Mouse (Mus musculus) midbrain, embryonic 11.5 days (tissue): ENCODE measurements around the gene Upf2. TPM values are rescaled to one million over a fixed set of nuclear protein-coding genes. Genes with fewer than 3 reads are reported as not detected.
"Not testable (repeated sequence)": the region's sequence is repeated elsewhere in the genome, so short reads cannot be mapped to it uniquely, and the experiment has no call there.

Source experiments
- ATAC-seq: fragments of 200-750 bp; cut with Nextera tagmentation; 2 replicates; pipeline ENCODE4 v1.8.0; 2017; ENCODE audit warnings: moderate TSS enrichment, moderate library complexity; ENCODE audit not compliant: low FRiP score
- DNase-seq: peaks from one replicate; pipeline ENCODE4 v3.0.0; 2015; ENCODE audit warnings: low spot score; ENCODE audit errors: missing footprints
- H3K27ac ChIP-seq: fragments of 300-500 bp; sonication (generic); 2 replicates; pipeline ENCODE4 v1.5.1; 2014; ENCODE audit warnings: low read depth, low read length
- H3K27me3 ChIP-seq: fragments of 300-500 bp; sonication (generic); 2 replicates; pipeline ENCODE4 v1.6.1; 2014; ENCODE audit warnings: mild to moderate bottlenecking, low read length, moderate library complexity, mixed read lengths; ENCODE audit not compliant: control insufficient read depth, insufficient read depth
- H3K36me3 ChIP-seq: fragments of 300-500 bp; sonication (generic); 2 replicates; pipeline ENCODE4 v1.6.1; 2014; ENCODE audit warnings: mild to moderate bottlenecking, low read length, moderate library complexity, mixed read lengths; ENCODE audit not compliant: control insufficient read depth, insufficient read depth
- H3K4me1 ChIP-seq: fragments of 300-500 bp; sonication (generic); 2 replicates; pipeline ENCODE4 v1.6.1; 2014; ENCODE audit warnings: low read length; ENCODE audit not compliant: control insufficient read depth, insufficient read depth
- H3K4me2 ChIP-seq: fragments of 300-500 bp; sonication (generic); 2 replicates; pipeline ENCODE4 v1.6.1; 2014; ENCODE audit warnings: mild to moderate bottlenecking, moderate library complexity
- H3K4me3 ChIP-seq: fragments of 300-500 bp; sonication (generic); 2 replicates; pipeline ENCODE4 v1.5.1; 2014; ENCODE audit warnings: low read depth, low read length
- H3K9ac ChIP-seq: fragments of 300-500 bp; sonication (generic); 2 replicates; pipeline ENCODE4 v1.6.1; 2014; ENCODE audit warnings: low read length
- H3K9me3 ChIP-seq: fragments of 300-500 bp; sonication (generic); 2 replicates; pipeline ENCODE4 v1.6.1; 2016; ENCODE audit warnings: low read length; ENCODE audit not compliant: control insufficient read depth
- WGBS: fragments of 180-500 bp; shearing (Covaris S2); extraction: QIAGEN DNeasy Blood & Tissue Kit; methylation state at CpG from one replicate; pipeline ENCODE4 v1.1.7; 2014; 5-methylcytosine and 5-hydroxymethylcytosine counted together
- polyA plus RNA-seq: library from polyadenylated mRNA; unstranded; fragments of >200 nt; fragmentation: Nextera tagmentation; extraction: Ambion mirVana; gene quantifications from 2 replicates; pipeline ENCODE4 v1.2.1, GENCODE M21; 2014

Upf2 gene
- polyA plus RNA-seq, 1 experiment from 2014 or later: 13.2 TPM

DNA sequence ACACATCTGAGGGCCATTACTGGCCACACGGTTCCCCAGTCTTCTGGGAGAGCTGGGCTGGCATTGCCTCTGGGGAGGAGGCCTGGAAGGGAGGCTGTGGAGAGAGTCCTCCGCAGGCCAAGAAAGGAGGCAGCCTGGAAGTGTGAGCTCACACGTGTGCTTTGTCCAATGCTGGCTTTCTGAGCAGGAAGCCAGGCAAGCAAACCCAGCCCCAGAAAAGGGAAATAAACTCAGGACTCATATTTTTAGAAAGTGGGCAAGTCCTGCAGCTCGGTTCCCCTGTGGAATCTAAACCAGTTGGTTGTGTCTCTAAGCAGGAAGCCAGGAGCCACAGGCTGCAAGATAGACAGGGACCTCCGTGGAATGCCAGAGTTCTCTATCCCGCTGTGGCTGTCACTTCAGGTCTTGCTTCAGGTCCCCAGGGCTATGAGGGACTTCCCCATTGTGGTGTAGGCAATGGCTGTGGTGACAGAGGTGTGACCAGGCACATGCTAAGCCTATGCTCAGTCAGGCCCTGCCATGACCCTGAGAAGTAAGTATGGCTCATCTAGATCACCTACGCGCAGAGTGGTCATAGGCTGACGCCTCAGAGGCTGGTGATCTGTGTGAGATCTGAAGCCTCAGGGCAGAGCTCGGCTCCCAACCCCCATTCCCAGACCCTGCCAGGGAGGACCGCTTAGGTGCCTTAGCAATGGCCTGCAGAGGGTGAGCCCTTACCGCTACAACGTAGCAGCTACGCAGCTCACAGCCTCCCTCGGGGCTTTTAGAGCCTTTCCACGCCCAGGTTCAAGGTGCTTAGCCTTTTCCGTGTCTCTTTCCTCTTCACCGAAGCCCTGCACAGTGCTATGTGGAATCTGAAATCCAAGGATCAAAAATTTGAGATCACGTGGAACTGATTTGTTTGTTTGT, 134.6 kb downstream of the Upf2 start:
- ATAC-seq (no peak), DNase-seq (no peak)
- H3K9ac ChIP-seq: no peak overlapping the region

DNA sequence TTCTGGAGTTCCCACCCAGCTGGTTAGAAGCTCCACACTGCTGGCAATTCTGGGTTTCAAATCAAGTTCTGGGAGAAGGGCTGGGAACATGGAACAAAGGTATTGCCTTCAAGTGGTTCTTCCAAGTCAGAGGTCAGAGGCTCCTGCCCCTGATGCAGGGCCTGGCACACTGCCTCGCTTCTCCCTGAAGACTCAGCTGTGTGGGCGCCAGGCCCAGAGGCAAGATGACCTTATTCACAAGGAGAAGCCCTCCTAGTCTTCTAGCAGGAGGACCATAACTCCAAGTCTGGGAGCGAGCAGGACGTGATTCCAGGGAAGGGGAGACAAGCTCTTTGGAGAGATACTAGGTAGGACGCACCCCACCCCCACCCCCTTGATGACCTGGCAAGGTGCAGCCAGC, 135.9 kb downstream of the Upf2 start:
- DNase-seq (no peak), ATAC-seq (no peak)
- Histone ChIP-seq H3K9me3 (no peaks in the 10 kb centered on the region), H3K4me1 (no peaks in the 10 kb centered on the region), H3K27ac (no peak overlapping the region), H3K4me3 (no peak overlapping the region), H3K36me3 (no peaks in the 10 kb centered on the region), H3K4me2 (no peak overlapping the region), H3K27me3 (no peaks in the 10 kb centered on the region), H3K9ac (no peak overlapping the region)
- WGBS: 90% methylated on average over 5 of the region's 5 CpGs

More for the DNA sequence above, 134.6 kb downstream of the Upf2 start:
- Histone ChIP-seq H3K27ac (no peak overlapping the region), H3K36me3 (no peaks in the 10 kb centered on the region), H3K4me1 (no peaks in the 10 kb centered on the region), H3K9me3 (no peaks in the 10 kb centered on the region), H3K4me3 (no peak overlapping the region), H3K4me2 (no peak overlapping the region), H3K27me3 (no peaks in the 10 kb centered on the region)
- WGBS: 82% methylated on average over 19 of the region's 19 CpGs

DNA sequence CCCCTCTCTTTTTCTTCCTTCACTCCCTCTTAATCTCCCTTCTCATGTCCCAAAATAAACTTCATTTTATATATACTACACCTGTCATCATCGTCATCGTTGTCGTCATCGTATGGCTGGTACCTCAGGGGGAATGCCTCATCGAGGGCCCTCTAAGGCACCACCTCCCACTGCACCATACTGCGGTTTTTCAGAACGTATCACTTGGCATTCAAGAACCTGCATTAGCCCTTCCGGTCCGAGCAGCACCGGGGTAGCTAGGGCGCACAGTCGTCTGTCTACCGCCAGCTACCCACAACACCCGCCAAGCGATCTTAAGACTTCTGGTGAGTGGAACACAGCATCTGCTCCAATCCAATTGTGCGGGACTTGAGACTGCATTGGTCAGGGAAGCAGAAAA, 138.7 kb downstream of the Upf2 start:
- H3K4me3 ChIP-seq, H3K27ac ChIP-seq, H3K36me3 ChIP-seq, H3K4me2 ChIP-seq, H3K27me3 ChIP-seq, H3K9ac ChIP-seq, H3K4me1 ChIP-seq, H3K9me3 ChIP-seq, ATAC-seq, DNase-seq: not testable (repeated sequence)
- WGBS: 88% methylated on average over 16 of the region's 16 CpGs

DNA sequence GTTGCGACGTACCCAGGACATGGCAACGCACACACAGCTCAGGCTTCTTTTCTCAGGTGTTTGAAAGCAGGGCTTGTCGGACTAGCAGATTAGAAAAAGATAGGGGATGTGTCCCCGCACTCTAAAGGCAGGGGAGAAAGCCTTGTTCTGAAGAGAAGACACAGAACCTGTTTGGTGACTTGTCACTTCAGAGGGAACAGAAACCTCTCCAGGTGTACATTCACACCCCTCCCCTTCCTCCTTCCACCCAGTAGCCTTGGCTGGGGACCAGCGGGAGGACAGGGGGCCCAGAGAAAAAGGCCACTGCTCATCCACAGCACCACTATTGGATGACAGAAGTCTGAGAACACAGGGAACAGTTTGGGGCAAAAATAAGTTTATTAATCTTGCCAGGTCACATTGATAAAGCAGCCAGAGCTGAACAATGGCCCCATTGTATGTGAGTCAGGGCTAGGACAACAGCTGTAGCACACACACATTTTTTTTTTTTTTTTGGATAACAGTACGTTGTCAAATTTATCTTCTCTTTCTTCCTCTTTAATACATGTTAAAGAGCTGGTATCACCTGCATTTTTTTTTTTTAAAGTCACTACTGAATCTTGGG, 145.9 kb downstream of the Upf2 start:
- H3K27ac ChIP-seq: no peak overlapping the region
- no peak for DNase-seq
- no peak overlapping the region for H3K9ac ChIP-seq
- no peaks in the 10 kb centered on the region for H3K9me3 ChIP-seq
- no peak overlapping the region for H3K4me2 ChIP-seq
- H3K4me3 ChIP-seq: no peak overlapping the region
- peaks cover 12% of the 10 kb centered on the region for H3K27me3 ChIP-seq
- no peak for ATAC-seq
- no peaks in the 10 kb centered on the region for H3K36me3 ChIP-seq
- peaks cover 5% of the 10 kb centered on the region for H3K4me1 ChIP-seq
- 79% methylated on average over 7 of the region's 7 CpGs for WGBS

DNA sequence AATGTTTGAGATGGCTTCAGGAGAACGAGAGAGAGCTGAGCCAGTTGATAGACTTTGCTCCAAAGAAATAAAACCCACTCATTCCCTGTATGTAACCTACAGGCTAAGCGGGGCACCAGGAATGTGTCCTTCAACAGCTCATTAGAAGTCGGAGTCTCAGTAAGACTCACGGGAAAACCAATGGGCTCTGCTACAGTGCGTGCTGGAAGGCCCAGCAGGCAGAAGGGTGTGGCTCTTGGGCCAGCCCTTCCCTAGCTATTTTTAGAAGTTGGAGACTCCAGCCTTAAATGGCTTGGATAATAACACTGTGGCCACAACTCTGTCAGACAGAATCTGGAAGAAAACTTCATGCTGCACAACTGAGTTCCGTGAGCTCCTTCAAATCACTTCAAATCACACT, 147.7 kb downstream of the Upf2 start:
- Histone ChIP-seq H3K9ac (no peak overlapping the region), H3K27ac (no peak overlapping the region), H3K27me3 (peaks cover 12% of the 10 kb centered on the region), H3K4me1 (peaks cover 5% of the 10 kb centered on the region), H3K4me3 (no peak overlapping the region), H3K4me2 (no peak overlapping the region), H3K9me3 (no peaks in the 10 kb centered on the region), H3K36me3 (no peaks in the 10 kb centered on the region)
- ATAC-seq (no peak), DNase-seq (no peak)
- WGBS: 44% methylated on average over 6 of the region's 6 CpGs

DNA sequence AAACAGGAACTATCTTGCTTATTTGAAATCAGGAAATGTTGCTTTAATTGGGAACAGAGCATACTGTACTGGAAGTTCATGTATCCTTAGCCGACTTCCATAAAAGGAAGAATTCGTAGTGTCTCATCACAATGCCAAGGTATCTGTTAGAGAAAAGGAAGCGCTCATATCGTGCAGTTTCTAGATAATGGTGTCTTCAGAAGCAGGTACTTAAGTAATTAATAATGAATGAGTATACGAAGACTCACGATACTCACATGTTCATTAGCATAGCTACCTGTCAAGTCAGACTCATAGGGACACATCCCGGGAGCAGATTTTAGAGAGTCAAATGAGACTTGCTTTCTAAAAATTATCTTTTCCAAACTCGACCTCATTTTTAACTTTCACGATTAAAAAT, 148.2 kb downstream of the Upf2 start:
- ATAC-seq (no peak), DNase-seq (no peak)
- H3K27me3 ChIP-seq: peaks cover 12% of the 10 kb centered on the region
- 86% methylated on average over 9 of the region's 9 CpGs for WGBS
- no peaks in the 10 kb centered on the region for H3K36me3 ChIP-seq
- no peaks in the 10 kb centered on the region for H3K9me3 ChIP-seq
- H3K27ac ChIP-seq: no peak overlapping the region
- no peak overlapping the region for H3K4me3 ChIP-seq
- no peak overlapping the region for H3K9ac ChIP-seq
- H3K4me1 ChIP-seq: peaks cover 5% of the 10 kb centered on the region
- no peak overlapping the region for H3K4me2 ChIP-seq

DNA sequence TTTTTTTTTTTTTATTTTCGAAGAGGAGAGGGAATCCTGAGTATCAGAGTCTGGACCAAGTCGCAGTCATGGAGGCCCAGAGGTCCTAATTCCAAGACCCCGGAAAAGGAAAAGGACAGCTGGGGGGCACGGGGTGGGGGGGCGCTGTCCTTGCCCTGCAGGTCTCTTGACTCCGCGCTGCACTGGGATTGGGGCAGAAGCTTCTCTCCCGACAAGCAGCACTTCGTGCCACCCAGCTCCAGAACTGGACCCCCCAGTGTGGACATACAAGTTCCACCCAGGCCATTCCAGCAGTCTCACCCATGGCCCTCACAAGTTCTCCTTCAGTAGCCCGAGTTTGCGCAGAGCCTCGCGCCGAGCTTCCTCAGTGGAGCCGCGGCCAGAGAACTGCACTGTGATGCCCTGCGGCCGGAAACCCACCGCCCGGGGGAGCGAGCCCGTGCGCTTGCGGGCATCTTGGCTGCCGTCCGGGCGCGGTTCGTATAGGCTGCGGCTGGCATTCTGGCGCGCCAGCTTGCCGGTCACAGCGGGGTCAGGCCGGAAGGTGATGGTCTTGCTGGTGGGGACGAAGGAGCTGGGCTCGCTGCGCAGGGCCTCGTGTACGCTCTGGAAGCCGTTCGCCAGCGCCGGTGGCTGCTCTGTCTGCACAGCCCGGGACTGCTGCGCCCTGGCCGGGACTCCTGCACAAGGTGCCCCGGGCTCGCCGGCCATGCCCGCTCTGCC, 148.9 kb downstream of the Upf2 start:
- Histone ChIP-seq H3K9me3 (no peaks in the 10 kb centered on the region), H3K4me3 (peak overlapping the region; percentile 46), H3K27ac (no peak overlapping the region), H3K4me2 (peak overlapping the region; percentile 84), H3K27me3 (peaks cover 12% of the 10 kb centered on the region), H3K4me1 (peaks cover 5% of the 10 kb centered on the region), H3K9ac (peak overlapping the region; percentile 69), H3K36me3 (no peaks in the 10 kb centered on the region)
- peak; percentile 93 for DNase-seq
- ATAC-seq: peak; percentile 79
- 6% methylated on average over 51 of the region's 51 CpGs for WGBS

DNA sequence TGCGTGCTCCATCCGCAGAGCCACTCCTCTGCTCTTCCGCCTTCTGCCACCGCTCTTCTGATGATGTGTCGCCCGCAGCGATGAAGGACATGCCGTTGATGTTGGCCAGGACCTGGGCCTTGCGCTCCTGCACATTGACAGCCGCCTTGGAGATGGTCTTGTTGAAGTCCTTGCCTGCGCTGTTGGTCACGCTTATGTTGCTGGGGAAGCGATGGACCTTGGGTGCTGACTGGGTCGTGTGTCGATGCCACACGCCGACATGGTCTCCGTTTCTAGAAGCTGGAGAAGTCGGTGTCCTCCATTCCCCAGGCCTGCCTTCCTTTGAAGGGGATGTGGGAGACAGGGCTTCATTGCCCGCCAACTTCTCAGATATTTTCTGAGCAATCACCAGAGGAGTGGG, 149.5 kb downstream of the Upf2 start:
- H3K27me3 ChIP-seq: peaks cover 12% of the 10 kb centered on the region
- H3K36me3 ChIP-seq: no peaks in the 10 kb centered on the region
- no peaks in the 10 kb centered on the region for H3K9me3 ChIP-seq
- 37% methylated on average over 20 of the region's 20 CpGs for WGBS
- peak overlapping the region; percentile 46 for H3K4me3 ChIP-seq
- peak overlapping the region; percentile 84 for H3K4me2 ChIP-seq
- H3K4me1 ChIP-seq: peaks cover 5% of the 10 kb centered on the region
- ATAC-seq: no peak
- H3K27ac ChIP-seq: no peak overlapping the region
- peak overlapping the region; percentile 69 for H3K9ac ChIP-seq
- DNase-seq: peak; percentile 87

DNA sequence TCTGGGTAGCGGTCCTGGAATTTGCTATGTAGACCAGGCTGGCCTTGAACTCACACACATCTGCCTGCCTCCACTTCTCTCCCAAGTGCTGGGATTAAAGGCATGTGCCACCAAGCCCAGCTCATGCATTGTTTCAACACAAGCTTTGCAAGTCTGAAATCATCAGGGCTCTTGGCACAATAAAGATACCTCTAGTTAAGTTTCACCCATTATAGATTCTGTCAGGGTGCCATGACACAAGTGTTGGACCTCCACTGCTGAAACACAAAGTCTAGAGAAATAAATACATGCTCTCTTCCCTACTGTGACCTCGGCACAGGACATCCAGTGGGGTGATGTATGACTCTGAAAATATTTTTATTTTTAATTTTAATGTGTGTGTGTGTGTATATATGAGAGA, 154.2 kb downstream of the Upf2 start:
- Histone ChIP-seq H3K4me3 (no peak overlapping the region), H3K9me3 (no peaks in the 10 kb centered on the region), H3K36me3 (no peaks in the 10 kb centered on the region), H3K4me2 (no peak overlapping the region), H3K27me3 (peaks cover 6% of the 10 kb centered on the region), H3K27ac (no peak overlapping the region), H3K4me1 (peaks cover 2% of the 10 kb centered on the region; the same call in 1 of the 2 replicates), H3K9ac (no peak overlapping the region)
- ATAC-seq (no peak), DNase-seq (no peak)
- 83% methylated on average over 2 of the region's 2 CpGs for WGBS
